Mouse (Mus musculus): ENCODE data around the gene Slc39a3.

DNA sequence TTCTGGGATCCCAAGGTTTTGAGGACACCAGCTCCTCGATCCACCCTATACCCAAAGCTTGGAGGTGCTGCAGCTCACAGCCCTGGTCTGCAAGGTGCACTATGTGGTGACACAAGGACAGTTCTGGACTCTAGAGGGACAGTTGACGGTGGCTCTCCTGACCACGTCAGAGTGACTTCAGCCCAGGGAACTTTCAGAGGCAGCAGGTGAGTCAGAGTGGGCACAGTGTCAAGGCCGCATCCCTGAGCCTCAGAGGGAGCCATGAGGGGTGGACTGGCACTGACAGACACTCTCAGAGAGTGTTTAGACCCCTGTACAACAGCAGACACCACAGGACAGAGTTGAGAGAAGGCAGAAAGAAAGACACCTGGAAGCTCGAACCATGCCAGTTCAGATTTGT, 15.4 kb upstream of the Slc39a3 start:
- no peak for TF ChIP-seq CTCF (IDR thresholded peaks at IDR 0.05; ENCODE audit: low read depth, low read length)
- TF ChIP-seq POLR2A (IDR thresholded peaks at IDR 0.05; ENCODE audit: extremely low read depth, insufficient read depth, low read length), result no peak
